Mouse (Mus musculus): ENCODE results near the gene Idua. TPM values are rescaled to one million over a fixed set of nuclear protein-coding genes. Genes with fewer than 3 reads are reported as not detected.
A peak's percentile ranks its signal among the peaks of the same experiment; 100 is the strongest.

Gene Idua
- polyA plus RNA-seq, 1 experiment from 2014 or later, result 13.5 TPM

DNA sequence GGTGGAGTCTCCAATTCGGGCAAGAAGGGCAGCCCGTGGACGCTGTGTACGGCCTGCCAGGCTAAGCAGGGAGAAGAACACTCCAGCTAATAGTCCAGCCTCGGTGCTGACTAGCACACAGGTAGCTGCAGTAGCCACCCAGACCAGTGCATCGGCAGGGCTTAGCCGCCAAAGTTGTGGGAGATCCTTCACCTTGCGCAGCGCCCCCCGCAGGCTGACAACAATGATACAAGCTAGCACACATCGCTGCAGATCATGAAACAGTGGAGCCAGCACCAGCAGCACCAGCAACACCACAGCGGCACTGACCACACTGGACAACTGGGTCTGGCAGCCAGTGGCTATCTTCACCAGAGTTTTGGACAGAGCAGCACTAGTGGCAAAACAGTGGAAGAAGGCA, 11.6 kb downstream of the Idua start:
- no peaks in the 10 kb centered on the region for H3K27me3 ChIP-seq (replicated peaks)
- H3K4me3 ChIP-seq, result no peak overlapping the region
- no peak overlapping the region for H3K27ac ChIP-seq (replicated peaks)
- ATAC-seq (ENCODE audit: extremely low read depth, insufficient number of reproducible peaks, low FRiP score, low TSS enrichment), result no peak
- H3K4me2 ChIP-seq, result no peak overlapping the region
- 89% methylated on average over 12 of the region's 12 CpGs for WGBS
- no peaks in the 10 kb centered on the region for H3K9me3 ChIP-seq
- H3K9ac ChIP-seq, result no peak overlapping the region
- H3K36me3 ChIP-seq, result peaks cover 31% of the 10 kb centered on the region
- H3K4me1 ChIP-seq, result peaks cover 24% of the 10 kb centered on the region

- no peak for ATAC-seq (ENCODE audit: extremely low read depth, insufficient number of reproducible peaks, low FRiP score, low TSS enrichment)
- Histone ChIP-seq H3K27ac (replicated peaks) (no peak overlapping the region), H3K27me3 (replicated peaks) (no peaks in the 10 kb centered on the region), H3K4me3 (no peak overlapping the region), H3K9ac (no peak overlapping the region), H3K4me1 (peaks cover 28% of the 10 kb centered on the region), H3K4me2 (no peak overlapping the region), H3K36me3 (peaks cover 31% of the 10 kb centered on the region), H3K9me3 (no peaks in the 10 kb centered on the region)
- WGBS, result 75% methylated on average over 2 of the region's 2 CpGs
Measured at GRCm38 (mm10) chr5:108674624-108675023, 14.5 kb downstream of the Idua start.

DNA sequence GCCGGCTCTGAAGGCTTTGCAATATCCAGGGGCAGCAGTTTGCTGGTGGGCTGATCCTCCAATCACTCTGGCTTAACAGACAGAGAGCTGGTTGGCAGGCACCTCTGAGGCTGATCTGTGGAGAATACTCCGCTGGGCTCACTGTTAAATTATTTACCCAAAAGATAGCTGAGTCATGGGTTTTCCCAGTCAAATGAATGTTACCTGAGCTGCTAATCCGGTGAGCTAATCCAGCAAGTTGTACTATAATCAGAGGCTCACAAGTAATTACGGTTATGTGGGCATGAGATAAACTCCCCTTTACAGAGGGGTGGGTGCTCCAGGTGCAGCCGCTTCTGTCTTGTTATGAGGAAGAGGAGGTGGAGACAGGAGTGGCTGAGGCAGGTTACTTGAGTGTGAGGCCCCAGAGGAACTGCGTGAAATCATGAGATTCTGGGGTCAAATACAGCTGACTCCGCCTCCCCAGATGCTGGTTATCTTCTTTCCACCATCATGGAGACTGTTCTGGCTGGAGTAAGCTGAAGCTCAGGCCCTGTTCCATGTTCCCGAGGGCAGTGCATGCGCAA, 15.2 kb downstream of the Idua start, which contains the start of gene Slc26a1:
Gene Slc26a1 (minus strand): TSS at position 319 of the 566 bp plus-strand sequence.
- Histone ChIP-seq H3K36me3 (peaks cover 31% of the 10 kb centered on the region), H3K9ac (no peak within 1 kb of the TSS; the same call in 1 of the 2 replicates), H3K27me3 (replicated peaks) (no peaks in the 10 kb centered on the region), H3K9me3 (no peaks in the 10 kb centered on the region), H3K4me2 (no peak within 1 kb of the TSS), H3K4me1 (peaks cover 21% of the 10 kb centered on the region), H3K27ac (replicated peaks) (no peak within 1 kb of the TSS), H3K4me3 (no peak within 1 kb of the TSS)
- ATAC-seq (ENCODE audit: extremely low read depth, insufficient number of reproducible peaks, low FRiP score, low TSS enrichment), result no peak
- 69% methylated on average over 9 of the region's 9 CpGs for WGBS

GRCm38 (mm10) chr5:108676772-108677498, 16.8 kb downstream of the Idua start:
- Histone ChIP-seq H3K9me3 (no peaks in the 10 kb centered on the region), H3K9ac (peak overlapping the region; percentile 76), H3K36me3 (peaks cover 22% of the 10 kb centered on the region), H3K4me3 (peak overlapping the region; percentile 50), H3K4me2 (peak overlapping the region; percentile 75), H3K4me1 (peaks cover 17% of the 10 kb centered on the region), H3K27ac (replicated peaks) (peak overlapping the region; percentile 77), H3K27me3 (replicated peaks) (no peaks in the 10 kb centered on the region)
- 13% methylated on average over 5 of the region's 5 CpGs for WGBS
- ATAC-seq (ENCODE audit: extremely low read depth, insufficient number of reproducible peaks, low FRiP score, low TSS enrichment), result peak; percentile 9; the same call in 1 of the 2 replicates

- 5% methylated on average over 25 of the region's 25 CpGs for WGBS
- Histone ChIP-seq H3K4me1 (peaks cover 17% of the 10 kb centered on the region), H3K9ac (peak overlapping the region; percentile 76)
Measured at GRCm38 (mm10) chr5:108677605-108678295, 17.6 kb downstream of the Idua start.

GRCm38 (mm10) chr5:108678296-108678854, 18.2 kb downstream of the Idua start:
- Histone ChIP-seq H3K4me1 (peaks cover 17% of the 10 kb centered on the region), H3K27ac (replicated peaks) (no peak overlapping the region), H3K4me3 (no peak overlapping the region), H3K9ac (no peak overlapping the region), H3K9me3 (no peaks in the 10 kb centered on the region), H3K36me3 (peaks cover 15% of the 10 kb centered on the region), H3K27me3 (replicated peaks) (no peaks in the 10 kb centered on the region), H3K4me2 (no peak overlapping the region)
- no peak for ATAC-seq (ENCODE audit: extremely low read depth, insufficient number of reproducible peaks, low FRiP score, low TSS enrichment)
- 86% methylated on average over 6 of the region's 6 CpGs for WGBS

More at GRCm38 (mm10) chr5:108677605-108678295, 17.6 kb downstream of the Idua start:
- Histone ChIP-seq H3K36me3 (peaks cover 15% of the 10 kb centered on the region), H3K4me2 (peak overlapping the region; percentile 75), H3K27me3 (replicated peaks) (no peaks in the 10 kb centered on the region), H3K27ac (replicated peaks) (peak overlapping the region; percentile 77), H3K9me3 (no peaks in the 10 kb centered on the region), H3K4me3 (peak overlapping the region; percentile 50)
- ATAC-seq (ENCODE audit: extremely low read depth, insufficient number of reproducible peaks, low FRiP score, low TSS enrichment), result peak; percentile 47; the same call in 1 of the 2 replicates

DNA sequence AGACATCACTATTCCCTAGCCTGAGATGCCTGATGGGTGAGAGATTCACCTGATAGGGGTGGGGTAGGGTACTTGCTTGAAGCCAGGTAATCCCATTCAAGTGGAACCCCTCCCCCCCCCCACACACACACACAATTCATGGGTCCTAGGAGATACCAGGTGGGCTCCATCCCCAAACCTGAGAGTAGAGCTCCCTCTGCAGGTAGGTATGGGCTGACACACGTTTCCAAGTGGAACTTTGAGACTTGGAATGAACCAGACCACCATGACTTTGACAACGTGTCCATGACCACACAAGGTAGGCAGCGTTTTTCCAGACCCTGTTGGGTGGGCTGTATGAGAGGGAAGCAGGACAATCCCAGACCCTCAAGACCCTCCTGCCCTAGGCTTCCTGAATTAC, 19.8 kb downstream of the Idua start:
- H3K4me2 ChIP-seq, result no peak overlapping the region
- no peak overlapping the region for H3K9ac ChIP-seq
- 44% methylated on average over 3 of the region's 3 CpGs for whole genome bisulfite sequencing

DNA sequence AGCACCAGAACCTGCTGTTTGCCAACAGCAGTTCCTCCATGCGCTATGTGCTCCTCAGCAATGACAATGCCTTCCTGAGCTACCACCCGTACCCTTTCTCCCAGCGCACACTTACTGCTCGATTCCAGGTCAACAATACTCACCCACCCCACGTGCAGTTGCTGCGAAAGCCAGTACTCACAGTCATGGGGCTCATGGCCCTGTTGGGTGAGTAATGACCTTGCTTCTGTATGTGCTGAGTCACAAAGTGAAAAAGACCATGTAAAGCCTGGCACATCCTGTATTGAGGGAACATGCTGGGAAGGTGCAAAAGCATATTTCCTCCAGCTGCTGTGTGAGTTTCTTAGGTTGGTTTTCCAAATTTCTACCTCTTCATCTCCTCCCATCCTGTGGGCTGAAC, 20.7 kb downstream of the Idua start:
- no peak for ATAC-seq (ENCODE audit: extremely low read depth, insufficient number of reproducible peaks, low FRiP score, low TSS enrichment)
- Histone ChIP-seq H3K27me3 (replicated peaks) (no peaks in the 10 kb centered on the region), H3K9ac (no peak overlapping the region), H3K36me3 (peaks cover 19% of the 10 kb centered on the region), H3K4me1 (peaks cover 17% of the 10 kb centered on the region), H3K4me2 (no peak overlapping the region), H3K4me3 (no peak overlapping the region), H3K9me3 (no peaks in the 10 kb centered on the region), H3K27ac (replicated peaks) (no peak overlapping the region)
- WGBS, result 92% methylated on average over 6 of the region's 6 CpGs

More for the DNA sequence above, 19.8 kb downstream of the Idua start:
- peaks cover 16% of the 10 kb centered on the region for H3K36me3 ChIP-seq
- H3K9me3 ChIP-seq, result no peaks in the 10 kb centered on the region
- no peak for ATAC-seq (ENCODE audit: extremely low read depth, insufficient number of reproducible peaks, low FRiP score, low TSS enrichment)
- H3K27me3 ChIP-seq (replicated peaks), result no peaks in the 10 kb centered on the region
- H3K27ac ChIP-seq (replicated peaks), result no peak overlapping the region
- H3K4me3 ChIP-seq, result no peak overlapping the region
- H3K4me1 ChIP-seq, result peaks cover 17% of the 10 kb centered on the region

DNA sequence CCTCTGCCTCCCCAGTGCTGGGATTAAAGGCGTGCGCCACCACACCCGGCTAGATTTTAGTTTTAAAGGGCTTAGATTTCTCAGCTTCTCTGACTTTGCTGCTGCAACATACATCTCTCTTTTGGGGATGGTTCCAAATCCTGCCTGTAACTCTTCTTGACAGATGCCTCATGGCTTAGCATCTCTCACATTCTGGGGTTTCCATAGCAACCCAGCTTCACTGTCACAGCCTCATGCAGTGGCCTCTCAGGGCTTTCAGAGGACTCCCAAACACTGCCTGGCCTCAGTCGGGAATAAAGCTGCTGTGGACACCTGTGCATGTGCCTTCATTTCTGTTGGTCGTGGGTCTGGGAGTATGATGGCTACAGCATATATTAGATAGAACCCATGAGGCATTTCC, 29.0 kb downstream of the Idua start:
- Histone ChIP-seq H3K36me3 (peaks cover 11% of the 10 kb centered on the region), H3K27ac (replicated peaks) (no peak overlapping the region), H3K4me2 (no peak overlapping the region), H3K9ac (no peak overlapping the region), H3K4me1 (peaks cover 24% of the 10 kb centered on the region), H3K27me3 (replicated peaks) (no peaks in the 10 kb centered on the region), H3K4me3 (no peak overlapping the region), H3K9me3 (no peaks in the 10 kb centered on the region)
- WGBS, result 72% methylated on average over 5 of the region's 5 CpGs
- no peak for ATAC-seq (ENCODE audit: extremely low read depth, insufficient number of reproducible peaks, low FRiP score, low TSS enrichment)

GRCm38 (mm10) chr5:108691152-108691551, 31.0 kb downstream of the Idua start:
- WGBS, result 58% methylated on average over 4 of the region's 4 CpGs

GRCm38 (mm10) chr5:108692271-108692670, 32.1 kb downstream of the Idua start, which contains the start of gene Fgfrl1:
Gene Fgfrl1 (plus strand): TSS chr5:108692382.
- H3K27me3 ChIP-seq (replicated peaks), result no peaks in the 10 kb centered on the region
- 4% methylated on average over 18 of the region's 18 CpGs for WGBS
- H3K9me3 ChIP-seq, result no peaks in the 10 kb centered on the region
- no peak within 1 kb of the TSS for H3K27ac ChIP-seq (replicated peaks)
- H3K4me1 ChIP-seq, result peaks cover 47% of the 10 kb centered on the region
- peaks cover 3% of the 10 kb centered on the region; the same call in 1 of the 2 replicates for H3K36me3 ChIP-seq
- no peak for ATAC-seq (ENCODE audit: extremely low read depth, insufficient number of reproducible peaks, low FRiP score, low TSS enrichment)
- peak within 1 kb of the TSS; percentile 89 for H3K4me2 ChIP-seq
- H3K4me3 ChIP-seq, result peak within 1 kb of the TSS; percentile 91
- H3K9ac ChIP-seq, result peak within 1 kb of the TSS; percentile 95

More at GRCm38 (mm10) chr5:108691152-108691551, 31.0 kb downstream of the Idua start:
- ATAC-seq (ENCODE audit: extremely low read depth, insufficient number of reproducible peaks, low FRiP score, low TSS enrichment), result no peak
- H3K4me2 ChIP-seq, result 0 out of 2 replicates have a peak overlapping the region, but pooled peaks have one; percentile 89
- no peaks in the 10 kb centered on the region for H3K27me3 ChIP-seq (replicated peaks)
- no peak overlapping the region for H3K9ac ChIP-seq
- H3K9me3 ChIP-seq, result no peaks in the 10 kb centered on the region
- no peak overlapping the region for H3K27ac ChIP-seq (replicated peaks)
- no peak overlapping the region for H3K4me3 ChIP-seq
- H3K4me1 ChIP-seq, result peaks cover 36% of the 10 kb centered on the region
- H3K36me3 ChIP-seq, result peaks cover 3% of the 10 kb centered on the region; the same call in 1 of the 2 replicates

Measured in heart, embryonic 13.5 days (tissue).